Mouse (Mus musculus) monocyte, adult 2 months (primary cell): ENCODE measurements around the gene Atp1b2.
A peak's percentile ranks its signal among the peaks of the same experiment; 100 is the strongest.
"Not testable (repeated sequence)": the region's sequence is repeated elsewhere in the genome, so short reads cannot be mapped to it uniquely, and the experiment has no call there.

Experiments
- DNase-seq, 2 experiments: peaks; one replicate each; pipeline ENCODE4 v3.0.0; 2022; ENCODE audit warnings: low spot score in 2 of 2, low read depth in 1 of 2

Atp1b2 gene

GRCm38 (mm10) chr11:69605726-69606490, at the start of gene Atp1b2:
TSS of gene Atp1b2 (minus strand) at chr11:69605942.
- DNase-seq: no peak

- DNase-seq: no peak
Measured at GRCm38 (mm10) chr11:69654760-69655159, 49.0 kb upstream of the Atp1b2 start.

GRCm38 (mm10) chr11:69653399-69653798, 47.7 kb upstream of the Atp1b2 start:
- no peak for DNase-seq

GRCm38 (mm10) chr11:69645860-69646259, 40.1 kb upstream of the Atp1b2 start:
- DNase-seq: no peak

- no peak for DNase-seq
Measured at GRCm38 (mm10) chr11:69635471-69635870, 29.7 kb upstream of the Atp1b2 start.

- no peak for DNase-seq
Measured at GRCm38 (mm10) chr11:69633128-69633866, 27.6 kb upstream of the Atp1b2 start.

GRCm38 (mm10) chr11:69632284-69633089, 26.7 kb upstream of the Atp1b2 start, which contains the start of gene Fxr2:
TSS of gene Fxr2 (plus strand) at chr11:69632990.
- peak; percentile 100 for DNase-seq

- no peak for DNase-seq
Measured at GRCm38 (mm10) chr11:69629802-69630201, 24.1 kb upstream of the Atp1b2 start.

GRCm38 (mm10) chr11:69628286-69628685, 22.5 kb upstream of the Atp1b2 start:
- DNase-seq: peak in 1 of 2 experiments; percentile 59

- DNase-seq: not testable (repeated sequence)
Measured at GRCm38 (mm10) chr11:69624339-69624738, 18.6 kb upstream of the Atp1b2 start.

- no peak for DNase-seq
Measured at GRCm38 (mm10) chr11:69623006-69623405, 17.3 kb upstream of the Atp1b2 start.

GRCm38 (mm10) chr11:69622406-69622805, 16.7 kb upstream of the Atp1b2 start:
- DNase-seq: no peak

- no peak for DNase-seq
Measured at GRCm38 (mm10) chr11:69621571-69622268, 16.0 kb upstream of the Atp1b2 start, which contains the start of gene Sat2. TSS of gene Sat2 (plus strand) at chr11:69622024.

- no peak for DNase-seq
Measured at GRCm38 (mm10) chr11:69620394-69621081, 14.8 kb upstream of the Atp1b2 start.

GRCm38 (mm10) chr11:69617805-69618204, 12.1 kb upstream of the Atp1b2 start, which contains the start of gene Shbg:
TSS of gene Shbg (minus strand) at chr11:69617905.
- DNase-seq: no peak

GRCm38 (mm10) chr11:69616781-69617180, 11.0 kb upstream of the Atp1b2 start:
- DNase-seq: no peak

GRCm38 (mm10) chr11:69614257-69614588, 8.5 kb upstream of the Atp1b2 start:
- DNase-seq: not testable (repeated sequence)

- peak in 1 of 2 experiments; percentile 43 for DNase-seq
Measured at GRCm38 (mm10) chr11:69613553-69614256, 8.0 kb upstream of the Atp1b2 start.

GRCm38 (mm10) chr11:69610899-69611298, 5.2 kb upstream of the Atp1b2 start:
- no peak for DNase-seq

GRCm38 (mm10) chr11:69609416-69609815, 3.7 kb upstream of the Atp1b2 start:
- DNase-seq: no peak
